Mouse (Mus musculus) cerebellum, adult 2 months (tissue): ENCODE results near the gene Pik3r6. TPM values are rescaled to one million over a fixed set of nuclear protein-coding genes. Genes with fewer than 3 reads are reported as not detected.

ENCODE experiments used
- DNase-seq, 2 experiments: peaks; one replicate each; pipeline ENCODE4 v3.0.0; 2021
- H3K27ac ChIP-seq: fragments of 200-500 bp; 2 replicates; pipeline ENCODE4 v1.5.1; 2012; ENCODE audit warnings: low read length, control low read depth, inconsistent platforms; ENCODE audit not compliant: insufficient read depth
- H3K27me3 ChIP-seq: fragments of 200-500 bp; 2 replicates; pipeline ENCODE4 v1.6.1; 2012; ENCODE audit warnings: inconsistent platforms, mild to moderate bottlenecking, low read length, moderate library complexity; ENCODE audit not compliant: control insufficient read depth, insufficient read depth
- H3K4me1 ChIP-seq: fragments of 200-500 bp; 2 replicates; pipeline ENCODE4 v1.6.1; 2011; ENCODE audit warnings: low read length; ENCODE audit not compliant: control insufficient read depth, insufficient read depth
- H3K4me3 ChIP-seq: fragments of 200-500 bp; replicated peaks from 2 replicates; pipeline ENCODE3; 2011; ENCODE audit warnings: mild to moderate bottlenecking, low read depth, low read length, control low read depth; ENCODE audit not compliant: insufficient read depth
- CTCF ChIP-seq: fragments of 200-500 bp; IDR thresholded peaks from 2 replicates; pipeline ENCODE4 v1.5.1; 2011; ENCODE audit warnings: low read depth, mild to moderate bottlenecking, control low read depth, low read length, moderate library complexity, borderline replicate concordance; ENCODE audit not compliant: insufficient read depth
- POLR2A ChIP-seq: fragments of 200-500 bp; IDR thresholded peaks from 2 replicates; pipeline ENCODE4 v1.6.1; 2011; ENCODE audit warnings: low read length, control low read depth, borderline replicate concordance; ENCODE audit not compliant: insufficient read depth
- WGBS: fragments of 180-500 bp; shearing (Covaris S2); methylation state at CpG from one replicate; pipeline ENCODE4 v1.1.7; 2018; 5-methylcytosine and 5-hydroxymethylcytosine counted together
- polyA plus RNA-seq: library from polyadenylated mRNA; depleted of rRNA; stranded (reverse); fragments of >200 nt; gene quantifications from 2 replicates; pipeline ENCODE4 v1.2.3, GENCODE M21; 2012

Gene Pik3r6
- polyA plus RNA-seq, 1 experiment = 1.7 TPM

GRCm38 (mm10) chr11:68531941-68532535 is 29.2 kb downstream of the Pik3r6 start:
- Histone ChIP-seq H3K4me1 (peaks cover 5% of the 10 kb centered on the region; the same call in 1 of the 2 replicates), H3K27ac (no peak overlapping the region), H3K4me3 (no peak overlapping the region), H3K27me3 (no peaks in the 10 kb centered on the region)
- 70% methylated on average over 11 of the region's 11 CpGs for WGBS
- no peak for DNase-seq
- no peak for TF ChIP-seq POLR2A
- no peak for TF ChIP-seq CTCF

- WGBS = 81% methylated on average over 5 of the region's 5 CpGs
- H3K4me3 ChIP-seq = no peak overlapping the region
- TF ChIP-seq CTCF (no peak), POLR2A (no peak)
These were observed 30.0 kb downstream of the Pik3r6 start for GRCm38 (mm10) chr11:68532773-68533172.

GRCm38 (mm10) chr11:68533971-68534475 is 31.2 kb downstream of the Pik3r6 start:
- Histone ChIP-seq H3K27me3 (no peaks in the 10 kb centered on the region), H3K4me1 (peaks cover 4% of the 10 kb centered on the region; the same call in 1 of the 2 replicates), H3K27ac (no peak overlapping the region), H3K4me3 (no peak overlapping the region)
- no peak for DNase-seq
- TF ChIP-seq POLR2A = no peak
- no peak for TF ChIP-seq CTCF
- WGBS = 52% methylated on average over 6 of the region's 6 CpGs

More at GRCm38 (mm10) chr11:68532773-68533172, 30.0 kb downstream of the Pik3r6 start:
- H3K27me3 ChIP-seq = no peaks in the 10 kb centered on the region
- DNase-seq = no peak
- H3K4me1 ChIP-seq = peaks cover 5% of the 10 kb centered on the region; the same call in 1 of the 2 replicates
- H3K27ac ChIP-seq = no peak overlapping the region

- TF ChIP-seq CTCF (no peak), POLR2A (no peak)
- H3K4me1 ChIP-seq = no peaks in the 10 kb centered on the region; the same call in 1 of the 2 replicates
- no peaks in the 10 kb centered on the region for H3K27me3 ChIP-seq
- H3K27ac ChIP-seq = no peak overlapping the region
- DNase-seq = no peak
- H3K4me3 ChIP-seq = no peak overlapping the region
- 33% methylated on average over 4 of the region's 4 CpGs for WGBS
These were observed 33.2 kb downstream of the Pik3r6 start for GRCm38 (mm10) chr11:68536026-68536425.

GRCm38 (mm10) chr11:68536465-68536864 is 33.6 kb downstream of the Pik3r6 start:
- TF ChIP-seq CTCF (no peak), POLR2A (no peak)
- peak in 1 of 2 experiments; percentile 23 for DNase-seq
- 43% methylated on average over 4 of the region's 4 CpGs for WGBS
- Histone ChIP-seq H3K4me1 (no peaks in the 10 kb centered on the region; the same call in 1 of the 2 replicates), H3K27ac (no peak overlapping the region), H3K27me3 (no peaks in the 10 kb centered on the region), H3K4me3 (no peak overlapping the region)

GRCm38 (mm10) chr11:68539621-68540020 is 36.8 kb downstream of the Pik3r6 start:
- no peak overlapping the region for H3K27ac ChIP-seq
- DNase-seq = no peak
- TF ChIP-seq POLR2A (no peak), CTCF (no peak)
- no peaks in the 10 kb centered on the region; the same call in 1 of the 2 replicates for H3K4me1 ChIP-seq
- WGBS = 59% methylated on average over 5 of the region's 5 CpGs
- H3K27me3 ChIP-seq = no peaks in the 10 kb centered on the region
- H3K4me3 ChIP-seq = no peak overlapping the region

GRCm38 (mm10) chr11:68544554-68544953 is 41.7 kb downstream of the Pik3r6 start:
- peak; percentile 77 for TF ChIP-seq CTCF
- no peak for TF ChIP-seq POLR2A
- WGBS = 18% methylated on average over 8 of the region's 8 CpGs
- peak; percentile 31 to 42 for DNase-seq
- Histone ChIP-seq H3K27me3 (no peaks in the 10 kb centered on the region), H3K27ac (no peak overlapping the region), H3K4me1 (no peaks in the 10 kb centered on the region), H3K4me3 (no peak overlapping the region)

- H3K27me3 ChIP-seq = no peaks in the 10 kb centered on the region
- H3K27ac ChIP-seq = no peak overlapping the region
- no peaks in the 10 kb centered on the region for H3K4me1 ChIP-seq
- WGBS = 59% methylated on average over 7 of the region's 7 CpGs
- no peak overlapping the region for H3K4me3 ChIP-seq
- DNase-seq = no peak
- TF ChIP-seq POLR2A (no peak), CTCF (no peak)
These were observed 42.4 kb downstream of the Pik3r6 start for GRCm38 (mm10) chr11:68545172-68545571.
